In genomic region chr10:40813627-40814026, GRCm38 (mm10) we compare ENCODE assay signal across 13 mouse cellular contexts.
A peak's percentile ranks its signal among the peaks of the same experiment; 100 is the strongest.
DNase-seq lines count a peak whose midpoint lies in the region; ATAC-seq and TF ChIP-seq lines count a peak whose summit lies in the region.
"Had no signal": no experiment of that assay in that cellular context is flagged by ENCODE, and none has a peak within 500 bp of the region (broad histone marks: within the 10 kb centered on the region; RNA-seq: fewer than 3 reads in every experiment).

No protein-coding gene starts in this region.

- DNase-seq in kidney, adult 2 months, result no peak
- DNase-seq in 416B (ENCODE audit: low read depth) (peak; percentile 33), CH12.LX (ENCODE audit: extremely low read depth) (peak; percentile 21)
- no peak for DNase-seq in adrenal gland, adult 2 months
- DNase-seq in thymus, postnatal 14 days, result no peak
- DNase-seq: cerebellum, adult 9-11 months; layer of hippocampus, adult 9-11 months; right cerebral cortex, adult 18-20 months; thymus, postnatal 4 days had no signal

- no peaks in the 10 kb centered on the region for H3K27me3 ChIP-seq in kidney, adult 2 months (replicated peaks; ENCODE audit: control insufficient read depth, insufficient read depth, low read length)
- no peaks in the 10 kb centered on the region for H3K27me3 ChIP-seq in kidney, embryonic 16.5 days (ENCODE audit: insufficient read depth, low read length)
- no peaks in the 10 kb centered on the region for H3K27me3 ChIP-seq in CH12.LX (replicated peaks)
- H3K27me3 ChIP-seq: liver, embryonic 15.5 days had no signal

- no peak overlapping the region for H3K4me3 ChIP-seq in kidney, adult 2 months (ENCODE audit: insufficient read depth, low read depth, low read length)
- no peak overlapping the region for H3K4me3 ChIP-seq in kidney, embryonic 16.5 days (ENCODE audit: low read length)
- H3K4me3 ChIP-seq in CH12.LX (replicated peaks in 1 of 3; ENCODE audit: low read depth in 2 of 3, low read length in 2 of 3, poor library complexity in 1 of 3), result no peak overlapping the region
- H3K4me3 ChIP-seq in cortical plate, adult 2 months (ENCODE audit: insufficient read depth, low read length), result no peak overlapping the region
- H3K4me3 ChIP-seq: liver, embryonic 15.5 days had no signal

- ATAC-seq in kidney, embryonic 16.5 days (ENCODE audit: low FRiP score, low TSS enrichment), result no peak
- ATAC-seq: inflammation-experienced regulatory T-cells, adult 6 months had no signal

- dilution Hi-C loops in CH12.LX (cut with MboI; ENCODE audit: extremely low pct_ligation_motif_present, extremely low pct_unique_long_range_greater_than_20kb, low sequenced_read_pairs), result no loop called here

- H3K79me2 ChIP-seq in CH12.LX (replicated peaks; ENCODE audit: control insufficient read depth, extremely low read depth, insufficient read depth, poor library complexity, severe bottlenecking), result no peaks in the 10 kb centered on the region

- H3K4me1 ChIP-seq in kidney, adult 2 months (ENCODE audit: control insufficient read depth, insufficient read depth, low read length), result no peaks in the 10 kb centered on the region
- no peaks in the 10 kb centered on the region for H3K4me1 ChIP-seq in kidney, embryonic 16.5 days (ENCODE audit: insufficient read depth, low read length)
- no peaks in the 10 kb centered on the region for H3K4me1 ChIP-seq in CH12.LX (ENCODE audit: control insufficient read depth in 1 of 2, insufficient read depth in 2 of 2)
- H3K4me1 ChIP-seq in cortical plate, adult 2 months (ENCODE audit: control insufficient read depth, insufficient read depth, low read length), result 0 out of 2 replicates have a peak, but pooled peaks cover 1% of the 10 kb centered on the region
- H3K4me1 ChIP-seq: liver, embryonic 15.5 days had no signal

- TF ChIP-seq EP300 in CH12.LX (IDR thresholded peaks at IDR 0.05; ENCODE audit: low read length), result no peak

- no peak for TF ChIP-seq POLR2A in kidney, adult 2 months (IDR thresholded peaks at IDR 0.05; ENCODE audit: low read depth, low read length)
- TF ChIP-seq POLR2A in CH12.LX (IDR thresholded peaks at IDR 0.05; ENCODE audit: low read depth, low read length), result no peak
- TF ChIP-seq POLR2A in cortical plate, adult 2 months (IDR thresholded peaks at IDR 0.05; ENCODE audit: extremely low read depth, insufficient read depth, low read length), result no peak

- WGBS in kidney, adult 2 months, result 75% methylated on average over 4 of the region's 4 CpGs
- WGBS in kidney, embryonic 16.5 days, result 73% methylated on average over 4 of the region's 4 CpGs

- H3K9ac ChIP-seq in kidney, embryonic 16.5 days (replicated peaks; ENCODE audit: low read length), result no peak overlapping the region
- no peak overlapping the region for H3K9ac ChIP-seq in CH12.LX (ENCODE audit: insufficient read depth, low read depth)
- H3K9ac ChIP-seq: liver, embryonic 15.5 days had no signal

- H3K9me3 ChIP-seq in kidney, embryonic 16.5 days (ENCODE audit: low read length), result no peaks in the 10 kb centered on the region
- no peaks in the 10 kb centered on the region for H3K9me3 ChIP-seq in CH12.LX (replicated peaks; ENCODE audit: low read length)
- H3K9me3 ChIP-seq: liver, embryonic 15.5 days had no signal

- TF ChIP-seq RAD21 in CH12.LX (IDR thresholded peaks at IDR 0.05; ENCODE audit: low read depth, low read length), result peak; percentile 35

- no peak overlapping the region for H3K4me2 ChIP-seq in kidney, embryonic 16.5 days (replicated peaks; ENCODE audit: low read depth, low read length)
- H3K4me2 ChIP-seq in CH12.LX (ENCODE audit: insufficient read depth, low read depth, poor library complexity, severe bottlenecking), result no peak overlapping the region
- H3K4me2 ChIP-seq: liver, embryonic 15.5 days had no signal

- TF ChIP-seq CTCF in kidney, adult 2 months (conservative IDR thresholded peaks at IDR 0.05; ENCODE audit: insufficient read depth, insufficient read length, low read depth, low read length), result peak; percentile 57
- peak; percentile 57 to 61 for TF ChIP-seq CTCF in CH12.LX (conservative IDR thresholded peaks at IDR 0.05 in 1 of 2, IDR thresholded peaks at IDR 0.05 in 1 of 2; ENCODE audit: low read depth in 2 of 2, low read length in 2 of 2)
- peak; percentile 27; the same call in 1 of the 2 replicates for TF ChIP-seq CTCF in cortical plate, adult 2 months (IDR thresholded peaks at IDR 0.05; ENCODE audit: extremely low read depth, insufficient read depth, low read length)

- no peak overlapping the region for H3K27ac ChIP-seq in kidney, adult 2 months (ENCODE audit: insufficient read depth, low read depth, low read length)
- no peak overlapping the region for H3K27ac ChIP-seq in kidney, embryonic 16.5 days (ENCODE audit: low read length)
- H3K27ac ChIP-seq in CH12.LX (ENCODE audit: insufficient read depth, low read depth), result no peak overlapping the region
- no peak overlapping the region for H3K27ac ChIP-seq in cortical plate, adult 2 months (ENCODE audit: insufficient read depth, low read length)
- H3K27ac ChIP-seq: liver, embryonic 15.5 days had no signal

- in situ Hi-C loops in CH12.LX (cut with MboI; ENCODE audit: low pct_ligation_motif_present, low pct_unique_long_range_greater_than_20kb, low sequenced_read_pairs), result no loop called here

- no peaks in the 10 kb centered on the region for H3K36me3 ChIP-seq in kidney, adult 2 months (ENCODE audit: control insufficient read depth, insufficient read depth, low read length)
- H3K36me3 ChIP-seq in kidney, embryonic 16.5 days (ENCODE audit: insufficient read depth, low read length), result no peaks in the 10 kb centered on the region
- no peaks in the 10 kb centered on the region for H3K36me3 ChIP-seq in CH12.LX (replicated peaks in 1 of 2; ENCODE audit: control insufficient read depth in 1 of 2, insufficient read depth in 1 of 2, low read length in 1 of 2)
- H3K36me3 ChIP-seq: liver, embryonic 15.5 days had no signal

TF ChIP-seq in CH12.LX, 34 proteins besides CTCF, POLR2A, EP300 and RAD21:
- peak; percentile 52 for TF ChIP-seq SMC3 (IDR thresholded peaks at IDR 0.05; ENCODE audit: low read depth, low read length)
- TF ChIP-seq MAFK (IDR thresholded peaks at IDR 0.05; ENCODE audit: insufficient replicate concordance, low read length), result no peak

Comparison
In these comparisons a context has a peak if more than half of its experiments do, and no peak if none do; other contexts are left out.
1. DNase-seq: peak in 416B (single experiment) and CH12.LX (single experiment); none in kidney, adult 2 months (single experiment), adrenal gland, adult 2 months (single experiment) and thymus, postnatal 14 days (single experiment).
2. Peak in every context shown above with its lines, with median percentiles within 50 percentile points of each other: CTCF ChIP-seq.